Mouse (Mus musculus) forebrain, embryonic 16.5 days (tissue): ENCODE measurements around the gene Erc2. TPM values are rescaled to one million over a fixed set of nuclear protein-coding genes. Genes with fewer than 3 reads are reported as not detected.

Source experiments
- ATAC-seq: fragments of 200-750 bp; cut with Nextera tagmentation; 2 replicates; pipeline ENCODE4 v1.8.0; 2017; ENCODE audit warnings: mild to moderate bottlenecking, moderate library complexity
- H3K27ac ChIP-seq: fragments of 300-500 bp; sonication (generic); 2 replicates; pipeline ENCODE4 v1.5.1; 2014; ENCODE audit warnings: low read length, control low read depth
- H3K27me3 ChIP-seq: fragments of 300-500 bp; sonication (generic); replicated peaks from 2 replicates; pipeline ENCODE4 v1.6.1; 2014; ENCODE audit warnings: low read length; ENCODE audit not compliant: control insufficient read depth, insufficient read depth
- H3K36me3 ChIP-seq: fragments of 300-500 bp; sonication (generic); 2 replicates; pipeline ENCODE4 v1.6.1; 2014; ENCODE audit not compliant: control insufficient read depth, insufficient read depth
- H3K4me1 ChIP-seq: fragments of 300-500 bp; sonication (generic); replicated peaks from 2 replicates; pipeline ENCODE4 v1.6.1; 2014; ENCODE audit warnings: low read length; ENCODE audit not compliant: control insufficient read depth, insufficient read depth
- H3K4me2 ChIP-seq: fragments of 300-500 bp; sonication (generic); 2 replicates; pipeline ENCODE4 v1.6.1; 2014; ENCODE audit warnings: mild to moderate bottlenecking, low read length, control low read depth
- H3K4me3 ChIP-seq: fragments of 300-500 bp; sonication (generic); replicated peaks from 2 replicates; pipeline ENCODE4 v1.5.1; 2014; ENCODE audit warnings: mild to moderate bottlenecking, low read length, control low read depth
- H3K9ac ChIP-seq: fragments of 300-500 bp; sonication (generic); replicated peaks from 2 replicates; pipeline ENCODE4 v1.6.1; 2014; ENCODE audit warnings: low read depth, low read length, control low read depth
- H3K9me3 ChIP-seq: fragments of 300-500 bp; sonication (generic); 2 replicates; pipeline ENCODE4 v1.6.1; 2016; ENCODE audit warnings: low read length; ENCODE audit not compliant: control insufficient read depth
- WGBS: fragments of 180-500 bp; shearing (Covaris S2); extraction: QIAGEN DNeasy Blood & Tissue Kit; methylation state at CpG from one replicate; pipeline ENCODE4 v1.1.7; 2014; 5-methylcytosine and 5-hydroxymethylcytosine counted together
- polyA plus RNA-seq: library from polyadenylated mRNA; unstranded; fragments of >200 nt; fragmentation: Nextera tagmentation; extraction: Ambion mirVana; gene quantifications from 2 replicates; pipeline ENCODE4 v1.2.1, GENCODE M21; 2015

Erc2 gene
- polyA plus RNA-seq, 1 experiment from 2014 or later: 78.0 TPM

DNA sequence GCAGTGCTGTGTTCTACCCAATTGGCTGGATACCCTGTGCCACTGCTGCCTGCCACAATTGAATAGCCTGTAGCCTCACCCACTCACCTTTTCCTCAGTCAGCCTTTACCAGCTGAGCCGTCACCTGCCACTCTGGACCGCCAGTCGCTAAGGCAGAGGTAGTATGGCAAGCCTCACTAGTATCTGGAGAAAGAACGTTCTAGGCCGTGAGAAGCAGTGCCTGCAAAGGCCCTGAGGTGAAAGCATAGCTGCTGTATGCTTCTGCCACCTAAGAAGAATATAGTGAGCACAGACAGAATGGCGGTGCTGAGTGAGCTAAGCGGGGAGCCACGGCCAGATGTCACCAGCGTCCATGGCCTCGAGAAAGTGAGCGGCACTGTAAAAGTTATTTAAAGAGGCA is 798.4 kb downstream of the Erc2 start:
- no peak for ATAC-seq
- Histone ChIP-seq H3K27me3 (no peaks in the 10 kb centered on the region), H3K4me1 (peaks cover 15% of the 10 kb centered on the region), H3K4me2 (no peak overlapping the region), H3K36me3 (no peaks in the 10 kb centered on the region), H3K9me3 (no peaks in the 10 kb centered on the region), H3K9ac (no peak overlapping the region), H3K27ac (no peak overlapping the region), H3K4me3 (no peak overlapping the region)
- 90% methylated on average over 11 of the region's 11 CpGs for WGBS

DNA sequence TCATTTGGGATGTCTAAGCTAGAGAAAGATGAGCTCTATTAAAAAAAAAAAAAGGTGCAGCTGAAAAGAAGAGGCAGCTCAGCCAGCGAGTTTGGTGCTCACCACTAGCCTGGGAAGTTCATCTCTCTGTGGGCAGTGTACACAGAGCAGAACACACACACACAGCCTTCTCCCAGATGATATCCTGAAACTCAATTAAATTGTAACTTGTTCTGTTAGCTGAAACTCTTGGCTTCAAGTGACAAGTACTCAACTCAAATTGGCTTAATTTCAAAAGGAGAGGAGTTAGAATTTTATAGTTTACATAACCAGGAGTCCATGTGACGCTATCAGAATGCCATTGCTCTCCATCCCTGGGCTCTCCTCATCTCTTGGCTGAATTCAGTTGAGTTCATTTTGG is 804.4 kb downstream of the Erc2 start:
- no peaks in the 10 kb centered on the region for H3K27me3 ChIP-seq

DNA sequence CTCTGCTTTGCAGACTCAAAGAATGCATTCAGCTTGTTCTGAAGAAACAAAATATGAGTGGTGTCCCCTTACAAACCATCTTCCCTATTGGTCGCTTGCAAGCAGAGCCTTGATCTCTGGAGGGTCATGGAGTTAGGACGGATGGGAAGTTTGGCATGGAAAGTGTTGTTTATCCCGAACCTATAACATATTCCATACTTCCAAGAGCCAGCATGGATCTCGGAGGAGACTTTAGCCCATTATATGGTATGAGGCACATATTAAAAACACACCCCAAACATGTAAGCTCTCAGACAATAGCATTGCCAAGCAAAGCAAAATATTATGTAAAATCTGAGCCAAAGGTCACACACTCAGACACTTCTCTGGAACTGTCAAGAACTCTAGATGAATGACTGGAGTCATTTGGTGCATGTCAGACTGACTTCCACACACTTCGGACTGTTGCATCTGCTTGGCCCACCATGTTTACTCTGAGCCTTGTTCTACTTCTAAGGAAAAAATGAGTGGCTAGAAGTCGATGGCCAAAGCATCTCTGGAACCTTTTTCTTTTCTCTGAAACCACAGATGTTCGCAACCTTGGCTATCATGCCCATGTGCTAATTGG is 809.6 kb downstream of the Erc2 start:
- H3K4me1 ChIP-seq: no peaks in the 10 kb centered on the region
- H3K4me3 ChIP-seq: no peak overlapping the region
- H3K4me2 ChIP-seq: no peak overlapping the region
- H3K9ac ChIP-seq: no peak overlapping the region
- H3K9me3 ChIP-seq: no peaks in the 10 kb centered on the region
- no peak overlapping the region for H3K27ac ChIP-seq
- no peak for ATAC-seq
- H3K27me3 ChIP-seq: no peaks in the 10 kb centered on the region
- H3K36me3 ChIP-seq: no peaks in the 10 kb centered on the region
- WGBS: 88% methylated on average over 7 of the region's 7 CpGs

More for the DNA sequence above, 804.4 kb downstream of the Erc2 start:
- no peak overlapping the region for H3K4me2 ChIP-seq
- H3K9me3 ChIP-seq: no peaks in the 10 kb centered on the region
- no peaks in the 10 kb centered on the region for H3K4me1 ChIP-seq
- WGBS: 84% methylated on average over 2 of the region's 2 CpGs
- no peak overlapping the region for H3K27ac ChIP-seq
- H3K4me3 ChIP-seq: no peak overlapping the region
- no peak for ATAC-seq
- H3K9ac ChIP-seq: no peak overlapping the region
- H3K36me3 ChIP-seq: no peaks in the 10 kb centered on the region

DNA sequence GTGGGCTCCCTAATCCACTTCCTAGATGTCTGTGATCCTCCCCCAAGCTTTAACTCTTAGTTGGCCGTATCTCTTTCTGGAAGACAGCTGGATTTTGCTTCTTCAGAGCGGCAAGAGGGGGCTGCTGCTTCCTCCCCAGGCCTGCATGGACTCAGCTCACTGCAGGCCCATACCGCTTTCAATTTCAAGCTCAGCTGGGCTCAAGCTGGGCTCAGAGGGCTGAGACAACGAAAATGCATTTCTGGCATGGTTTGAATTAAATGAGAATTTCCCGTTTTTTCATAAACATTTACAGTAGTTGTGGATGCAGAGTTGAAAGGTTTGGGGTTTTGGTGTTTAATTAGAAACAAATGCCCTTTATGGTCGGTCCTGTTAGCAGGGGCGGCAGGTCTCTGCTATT is 812.8 kb downstream of the Erc2 start:
- Histone ChIP-seq H3K9me3 (no peaks in the 10 kb centered on the region), H3K27me3 (no peaks in the 10 kb centered on the region), H3K9ac (no peak overlapping the region), H3K4me3 (no peak overlapping the region), H3K36me3 (no peaks in the 10 kb centered on the region), H3K27ac (no peak overlapping the region), H3K4me1 (no peaks in the 10 kb centered on the region), H3K4me2 (no peak overlapping the region)
- ATAC-seq: no peak
- 80% methylated on average over 7 of the region's 7 CpGs for WGBS

DNA sequence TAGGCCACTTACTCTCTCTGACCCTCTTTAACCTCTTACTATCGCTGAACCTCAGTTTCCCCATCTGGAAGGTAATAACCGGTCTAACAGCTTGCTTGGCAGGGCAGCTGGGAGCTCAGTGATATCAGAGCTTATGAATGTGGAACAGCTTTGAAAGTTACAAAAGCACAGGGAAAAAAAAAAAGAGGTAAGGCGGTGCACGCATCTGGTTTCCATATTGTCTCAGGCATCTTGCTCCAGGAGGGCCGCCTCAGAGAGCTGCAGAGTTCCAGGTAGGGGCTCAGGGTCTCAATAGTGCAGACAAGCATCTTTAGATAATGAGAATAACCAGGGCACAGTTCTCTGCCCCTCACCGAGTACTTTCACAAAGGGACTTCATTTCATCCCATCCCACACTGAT is 816.9 kb downstream of the Erc2 start:
- H3K4me2 ChIP-seq: no peak overlapping the region
- H3K36me3 ChIP-seq: no peaks in the 10 kb centered on the region
- no peaks in the 10 kb centered on the region for H3K9me3 ChIP-seq
- no peak overlapping the region for H3K9ac ChIP-seq
- H3K4me1 ChIP-seq: 0 out of 2 replicates have a peak, but pooled peaks cover 4% of the 10 kb centered on the region
- H3K27ac ChIP-seq: no peak overlapping the region
- no peak overlapping the region for H3K4me3 ChIP-seq
- no peaks in the 10 kb centered on the region for H3K27me3 ChIP-seq
- 87% methylated on average over 6 of the region's 6 CpGs for WGBS
- no peak for ATAC-seq

DNA sequence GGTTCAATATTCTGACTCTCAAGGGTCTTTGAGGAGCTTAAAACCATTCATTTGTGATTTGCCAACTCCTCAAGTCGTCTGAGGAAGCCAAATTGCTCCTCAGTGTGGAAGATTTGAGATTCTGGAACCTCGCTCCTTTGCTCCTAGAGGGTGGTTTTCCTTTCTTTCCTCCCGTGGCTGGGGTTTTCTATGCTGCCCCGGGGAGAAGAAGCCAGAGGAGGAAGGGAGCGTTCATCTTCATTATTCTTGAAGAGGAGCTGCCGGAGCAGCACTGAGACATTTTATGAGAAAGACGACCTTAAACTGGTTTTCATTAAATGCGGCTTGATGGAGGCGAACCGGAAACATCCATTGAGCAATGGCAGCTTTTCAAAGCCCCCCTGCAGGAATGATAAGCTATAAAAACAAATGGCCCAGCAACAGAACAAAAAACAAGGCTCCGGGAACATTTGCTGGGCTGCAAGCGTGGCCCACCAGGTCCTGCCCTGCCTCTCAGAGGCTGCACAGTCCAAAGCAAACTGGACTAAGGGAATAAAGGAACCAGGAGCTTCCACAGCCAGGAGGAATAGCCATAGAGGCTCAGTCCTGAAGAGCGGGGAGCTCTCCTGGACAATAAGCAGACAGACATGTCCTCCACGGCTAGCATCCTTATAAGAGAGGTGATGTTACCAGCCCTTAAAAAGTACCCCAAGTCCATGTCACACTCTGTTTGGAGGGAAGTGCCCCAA is 819.2 kb downstream of the Erc2 start:
- ATAC-seq: no peak
- Histone ChIP-seq H3K36me3 (no peaks in the 10 kb centered on the region), H3K4me2 (no peak overlapping the region), H3K27me3 (no peaks in the 10 kb centered on the region), H3K9me3 (no peaks in the 10 kb centered on the region), H3K4me3 (no peak overlapping the region), H3K9ac (no peak overlapping the region), H3K4me1 (0 out of 2 replicates have a peak, but pooled peaks cover 4% of the 10 kb centered on the region), H3K27ac (no peak overlapping the region)
- WGBS: 23% methylated on average over 14 of the region's 14 CpGs

DNA sequence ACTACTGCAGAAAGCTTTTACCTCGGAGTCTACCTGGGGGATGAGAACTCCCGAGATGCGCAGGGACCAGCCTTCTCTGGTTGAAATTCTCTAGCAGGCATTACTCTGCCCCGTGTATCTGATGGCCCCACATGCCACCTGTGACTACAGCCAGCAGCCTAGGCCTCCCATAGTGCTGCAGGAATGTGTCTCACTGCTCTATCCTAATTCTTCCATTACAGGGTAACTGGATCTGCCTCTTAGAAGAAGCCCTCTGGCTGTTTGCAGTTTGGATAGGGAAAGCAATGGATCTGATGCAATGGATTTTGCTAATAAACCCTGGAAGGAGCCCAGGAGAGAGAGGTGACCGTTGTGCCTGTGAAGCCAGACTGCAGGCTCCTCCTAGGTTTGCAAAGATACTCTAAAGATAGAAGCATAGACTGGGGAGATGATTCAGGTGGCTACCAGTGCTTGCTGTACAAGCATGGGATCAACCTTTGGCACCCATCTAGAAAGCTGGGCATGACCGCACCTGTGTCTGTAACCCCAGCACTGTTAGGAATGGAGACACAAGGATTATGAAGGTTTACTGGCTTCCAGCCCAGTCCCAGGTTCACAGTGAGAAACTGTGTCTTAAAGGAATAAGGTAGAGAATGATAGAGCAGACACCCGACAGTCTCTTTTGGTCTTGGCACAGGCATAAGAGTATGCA is 821.2 kb downstream of the Erc2 start:
- no peaks in the 10 kb centered on the region for H3K27me3 ChIP-seq
- H3K36me3 ChIP-seq: no peaks in the 10 kb centered on the region
- no peak for ATAC-seq
- no peak overlapping the region for H3K4me2 ChIP-seq
- WGBS: 86% methylated on average over 7 of the region's 7 CpGs
- no peak overlapping the region for H3K9ac ChIP-seq
- 0 out of 2 replicates have a peak, but pooled peaks cover 4% of the 10 kb centered on the region for H3K4me1 ChIP-seq
- H3K9me3 ChIP-seq: no peaks in the 10 kb centered on the region
- no peak overlapping the region for H3K27ac ChIP-seq
- no peak overlapping the region for H3K4me3 ChIP-seq

DNA sequence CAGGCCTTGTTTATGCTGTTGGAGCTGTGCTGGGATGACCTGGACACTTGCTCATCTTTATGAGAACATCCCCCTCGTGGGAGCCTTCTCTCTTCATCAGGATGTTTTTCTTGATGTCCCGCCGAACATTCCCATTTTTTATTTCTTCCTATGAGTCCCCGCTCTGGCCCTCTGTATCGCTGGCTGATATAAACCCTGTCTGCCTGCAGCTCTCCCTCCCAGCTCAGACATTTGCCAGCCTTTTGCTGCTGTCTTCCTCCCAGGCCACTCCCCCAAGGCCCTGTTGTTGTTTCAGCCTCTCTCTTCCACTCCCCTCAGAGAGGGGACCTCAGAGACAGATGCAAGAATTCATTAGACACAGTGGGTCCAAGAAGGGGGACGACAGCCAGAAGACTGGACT is 823.5 kb downstream of the Erc2 start:
- H3K4me1 ChIP-seq: peaks cover 6% of the 10 kb centered on the region
- H3K4me2 ChIP-seq: no peak overlapping the region
- no peaks in the 10 kb centered on the region for H3K27me3 ChIP-seq
- no peak for ATAC-seq
- H3K27ac ChIP-seq: no peak overlapping the region
- H3K9ac ChIP-seq: no peak overlapping the region
- no peaks in the 10 kb centered on the region for H3K9me3 ChIP-seq
- WGBS: 77% methylated on average over 6 of the region's 6 CpGs
- no peaks in the 10 kb centered on the region for H3K36me3 ChIP-seq
- no peak overlapping the region for H3K4me3 ChIP-seq

DNA sequence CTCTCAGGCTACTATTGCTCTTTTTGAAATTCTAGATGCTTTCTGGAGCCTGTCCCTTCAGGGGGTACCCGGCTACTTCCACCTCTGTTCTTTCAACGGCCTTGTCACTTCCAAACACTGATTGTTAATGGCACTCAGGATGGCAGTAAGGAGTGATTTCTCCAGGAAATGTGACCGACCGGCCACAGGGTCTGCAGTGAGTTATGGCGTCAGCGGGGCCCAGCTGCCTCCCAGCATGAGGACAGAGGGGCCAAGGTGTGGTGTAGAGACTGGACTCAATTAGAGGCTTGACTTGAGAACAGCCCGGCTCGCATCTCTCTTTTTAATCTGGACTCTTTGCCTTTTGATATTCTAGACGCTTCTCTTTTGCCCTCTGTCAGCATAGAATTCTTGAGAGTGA is 829.5 kb downstream of the Erc2 start:
- H3K27ac ChIP-seq: no peak overlapping the region
- no peak for ATAC-seq
- WGBS: 71% methylated on average over 9 of the region's 9 CpGs

More for the DNA sequence above, 829.5 kb downstream of the Erc2 start:
- no peak overlapping the region for H3K4me3 ChIP-seq
- H3K36me3 ChIP-seq: no peaks in the 10 kb centered on the region
- H3K4me2 ChIP-seq: no peak overlapping the region
- H3K27me3 ChIP-seq: no peaks in the 10 kb centered on the region
- peaks cover 6% of the 10 kb centered on the region for H3K4me1 ChIP-seq
- no peak overlapping the region for H3K9ac ChIP-seq
- H3K9me3 ChIP-seq: no peaks in the 10 kb centered on the region
